Mouse (Mus musculus) limb, embryonic 15.5 days (tissue): ENCODE measurements around the gene Rhebl1. TPM values are rescaled to one million over a fixed set of nuclear protein-coding genes. Genes with fewer than 3 reads are reported as not detected.

Source experiments
- ATAC-seq: fragments of 200-750 bp; cut with Nextera tagmentation; 2 replicates; pipeline ENCODE4 v1.8.0; 2017; ENCODE audit warnings: low read depth, moderate TSS enrichment; ENCODE audit not compliant: insufficient number of reproducible peaks, low FRiP score, low TSS enrichment
- H3K27ac ChIP-seq: fragments of 300-500 bp; sonication (generic); 2 replicates; pipeline ENCODE4 v1.5.1; 2015; ENCODE audit warnings: moderate library complexity, mild to moderate bottlenecking, inconsistent platforms
- H3K27me3 ChIP-seq: fragments of 300-500 bp; sonication (generic); 2 replicates; pipeline ENCODE4 v1.6.1; 2015; ENCODE audit warnings: inconsistent platforms
- H3K36me3 ChIP-seq: fragments of 300-500 bp; sonication (generic); 2 replicates; pipeline ENCODE4 v1.6.1; 2015; ENCODE audit warnings: inconsistent platforms
- H3K4me1 ChIP-seq: fragments of 300-500 bp; sonication (generic); 2 replicates; pipeline ENCODE4 v1.6.1; 2015; ENCODE audit warnings: inconsistent platforms
- H3K4me2 ChIP-seq: fragments of 300-500 bp; sonication (generic); 2 replicates; pipeline ENCODE4 v1.6.1; 2015; ENCODE audit warnings: mild to moderate bottlenecking, inconsistent platforms
- H3K4me3 ChIP-seq: fragments of 300-500 bp; sonication (generic); 2 replicates; pipeline ENCODE4 v1.5.1; 2015; ENCODE audit warnings: mild to moderate bottlenecking, inconsistent platforms
- H3K9ac ChIP-seq: fragments of 300-500 bp; sonication (generic); 2 replicates; pipeline ENCODE4 v1.6.1; 2015; ENCODE audit warnings: inconsistent platforms
- H3K9me3 ChIP-seq: fragments of 300-500 bp; sonication (generic); 2 replicates; pipeline ENCODE4 v1.6.1; 2016; ENCODE audit warnings: inconsistent platforms
- WGBS: fragments of 180-500 bp; shearing (Covaris S2); methylation state at CpG from one replicate; pipeline ENCODE4 v1.1.7; 2015; 5-methylcytosine and 5-hydroxymethylcytosine counted together
- polyA plus RNA-seq: library from polyadenylated mRNA; unstranded; fragments of >200 nt; fragmentation: Nextera tagmentation; extraction: Ambion mirVana; gene quantifications from 2 replicates; pipeline ENCODE4 v1.2.1, GENCODE M21; 2015

Rhebl1 gene
- polyA plus RNA-seq, 1 experiment from 2014 or later: 14.2 TPM

DNA sequence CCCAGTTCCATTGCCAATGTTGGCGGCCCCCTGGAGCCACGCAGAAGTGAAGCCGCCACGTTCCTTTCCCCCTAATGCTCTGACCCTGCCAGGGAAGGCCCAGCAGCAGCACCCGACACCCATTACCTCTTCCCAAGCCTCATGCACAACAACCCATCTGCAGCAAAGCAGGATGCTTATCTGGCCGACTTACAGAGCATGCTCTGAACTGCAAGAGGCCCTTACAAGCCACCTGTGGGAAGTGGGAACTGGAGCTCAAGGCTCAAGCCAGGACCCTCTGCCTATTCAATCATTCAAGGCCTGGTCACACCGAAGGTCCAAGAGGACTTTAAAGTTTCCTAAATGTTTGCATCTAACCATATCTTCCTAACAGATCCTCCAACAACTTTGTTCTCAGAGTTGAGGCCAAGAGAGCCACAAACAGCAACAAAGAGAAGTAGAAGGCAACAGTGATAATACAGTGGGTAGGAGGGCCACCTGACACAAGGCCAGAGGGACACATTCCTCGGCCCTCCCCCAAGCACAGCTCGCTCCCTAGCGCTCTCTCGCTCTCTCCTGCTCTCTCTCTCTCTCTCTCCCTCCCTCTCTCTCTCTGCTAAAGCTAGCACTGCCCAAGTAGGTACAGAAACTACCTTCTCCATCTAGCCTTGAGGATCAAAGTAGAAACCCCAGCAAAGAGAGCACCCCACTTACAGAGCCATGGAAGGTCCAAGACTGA lies 25.8 kb downstream of the Rhebl1 start:
- no peak for ATAC-seq
- H3K27me3 ChIP-seq: no peaks in the 10 kb centered on the region
- peak overlapping the region; percentile 2; the same call in 1 of the 2 replicates for H3K9ac ChIP-seq
- no peaks in the 10 kb centered on the region for H3K9me3 ChIP-seq
- 29% methylated on average over 11 of the region's 11 CpGs for WGBS
- peaks cover 35% of the 10 kb centered on the region for H3K36me3 ChIP-seq
- peaks cover 33% of the 10 kb centered on the region for H3K4me1 ChIP-seq
- H3K27ac ChIP-seq: peak overlapping the region; percentile 63
- H3K4me3 ChIP-seq: peak overlapping the region; percentile 94
- H3K4me2 ChIP-seq: peak overlapping the region; percentile 82

DNA sequence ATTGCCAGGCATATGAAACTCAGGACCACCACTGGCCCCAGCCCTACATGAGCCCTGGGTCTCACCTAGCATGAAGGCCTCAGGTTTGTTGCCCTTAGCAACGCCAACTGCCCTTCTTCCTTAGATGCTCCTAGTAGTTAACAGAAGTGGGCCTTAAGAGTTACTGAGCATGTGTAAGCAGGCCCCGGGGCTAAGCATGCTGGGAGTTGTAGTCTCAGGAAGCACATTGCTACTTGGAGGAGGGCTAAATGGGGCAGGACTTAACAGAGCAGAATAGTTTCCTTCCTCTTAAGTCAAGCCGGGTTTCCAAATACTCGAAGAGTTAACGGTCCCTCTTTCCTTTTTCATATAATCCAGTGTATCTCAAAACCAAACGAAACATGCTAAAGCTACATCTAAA lies 27.0 kb downstream of the Rhebl1 start:
- Histone ChIP-seq H3K27ac (0 out of 2 replicates have a peak overlapping the region, but pooled peaks have one; percentile 63), H3K9ac (no peak overlapping the region), H3K4me1 (peaks cover 29% of the 10 kb centered on the region), H3K36me3 (peaks cover 47% of the 10 kb centered on the region), H3K4me2 (peak overlapping the region; percentile 82), H3K9me3 (no peaks in the 10 kb centered on the region), H3K27me3 (no peaks in the 10 kb centered on the region), H3K4me3 (peak overlapping the region; percentile 13; the same call in 1 of the 2 replicates)
- ATAC-seq: no peak
- WGBS: 44% methylated on average over 6 of the region's 6 CpGs

DNA sequence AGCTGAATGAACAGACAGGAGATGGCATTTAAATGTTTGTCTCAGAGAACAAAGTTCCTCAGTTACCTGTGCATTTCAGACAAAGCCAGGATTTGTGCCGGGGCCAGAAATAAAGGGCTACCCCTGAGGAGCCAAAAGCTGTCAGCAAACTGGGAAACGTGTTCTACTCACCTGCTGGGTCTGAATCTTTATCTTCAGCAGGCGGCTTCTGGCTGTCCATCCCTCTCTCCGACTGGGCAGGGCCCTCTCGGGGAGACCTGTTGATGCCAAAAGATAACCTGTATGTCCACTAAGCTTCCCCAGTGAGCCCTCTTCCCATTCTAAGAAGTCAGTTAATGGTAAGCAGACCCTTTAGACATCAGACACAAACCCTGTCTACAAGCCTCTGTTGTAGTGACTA lies 27.8 kb downstream of the Rhebl1 start:
- Histone ChIP-seq H3K27ac (no peak overlapping the region), H3K36me3 (peaks cover 55% of the 10 kb centered on the region), H3K4me2 (no peak overlapping the region), H3K4me3 (no peak overlapping the region), H3K4me1 (peaks cover 29% of the 10 kb centered on the region), H3K27me3 (no peaks in the 10 kb centered on the region), H3K9ac (no peak overlapping the region), H3K9me3 (no peaks in the 10 kb centered on the region)
- no peak for ATAC-seq
- 88% methylated on average over 5 of the region's 5 CpGs for WGBS

DNA sequence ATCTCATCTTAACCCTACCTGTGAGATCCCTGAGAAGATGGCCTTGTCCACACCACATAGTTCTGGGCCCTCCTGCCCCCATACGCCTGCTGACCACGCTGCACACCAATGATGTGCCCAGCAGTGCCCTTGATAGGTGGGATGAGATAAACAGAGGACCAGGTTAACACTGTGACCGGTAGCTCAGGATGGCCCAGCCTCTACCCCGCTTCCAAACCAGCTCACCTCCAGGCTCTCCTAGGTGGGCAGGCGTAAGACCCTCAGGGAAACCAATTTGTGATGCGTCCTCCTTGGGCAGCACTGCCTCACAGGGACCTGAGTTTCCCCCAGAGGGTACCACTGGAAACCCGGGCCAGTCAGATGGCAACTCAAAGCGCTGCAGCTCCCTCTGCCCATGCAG lies 28.6 kb downstream of the Rhebl1 start:
- 90% methylated on average over 8 of the region's 8 CpGs for WGBS
- ATAC-seq: no peak
- Histone ChIP-seq H3K4me1 (peaks cover 29% of the 10 kb centered on the region), H3K4me2 (no peak overlapping the region), H3K36me3 (peaks cover 63% of the 10 kb centered on the region), H3K27me3 (no peaks in the 10 kb centered on the region), H3K27ac (no peak overlapping the region), H3K4me3 (no peak overlapping the region), H3K9me3 (no peaks in the 10 kb centered on the region), H3K9ac (no peak overlapping the region)

DNA sequence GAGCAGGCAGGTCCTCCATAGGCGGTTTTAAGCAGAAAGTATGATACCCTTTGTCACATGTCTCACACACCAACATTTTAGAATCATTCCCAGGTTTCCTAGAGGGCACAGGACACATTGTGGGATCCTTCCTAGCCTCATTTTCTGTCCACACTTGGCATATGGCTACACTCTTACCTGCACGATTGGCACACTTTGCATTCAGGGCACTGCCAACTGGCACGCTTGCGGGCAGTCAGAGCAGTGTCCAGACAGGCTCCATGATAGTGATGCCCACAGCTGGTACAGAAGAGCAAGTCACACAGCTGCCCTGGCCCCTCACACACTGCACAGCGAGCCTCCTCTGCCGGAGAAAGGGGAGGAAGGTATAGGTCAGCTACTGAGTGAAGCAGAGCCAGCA lies 29.4 kb downstream of the Rhebl1 start:
- Histone ChIP-seq H3K4me1 (peaks cover 28% of the 10 kb centered on the region), H3K36me3 (peaks cover 71% of the 10 kb centered on the region), H3K9ac (no peak overlapping the region), H3K4me3 (no peak overlapping the region), H3K27ac (no peak overlapping the region), H3K9me3 (no peaks in the 10 kb centered on the region), H3K27me3 (no peaks in the 10 kb centered on the region), H3K4me2 (no peak overlapping the region)
- no peak for ATAC-seq
- 97% methylated on average over 6 of the region's 6 CpGs for WGBS

DNA sequence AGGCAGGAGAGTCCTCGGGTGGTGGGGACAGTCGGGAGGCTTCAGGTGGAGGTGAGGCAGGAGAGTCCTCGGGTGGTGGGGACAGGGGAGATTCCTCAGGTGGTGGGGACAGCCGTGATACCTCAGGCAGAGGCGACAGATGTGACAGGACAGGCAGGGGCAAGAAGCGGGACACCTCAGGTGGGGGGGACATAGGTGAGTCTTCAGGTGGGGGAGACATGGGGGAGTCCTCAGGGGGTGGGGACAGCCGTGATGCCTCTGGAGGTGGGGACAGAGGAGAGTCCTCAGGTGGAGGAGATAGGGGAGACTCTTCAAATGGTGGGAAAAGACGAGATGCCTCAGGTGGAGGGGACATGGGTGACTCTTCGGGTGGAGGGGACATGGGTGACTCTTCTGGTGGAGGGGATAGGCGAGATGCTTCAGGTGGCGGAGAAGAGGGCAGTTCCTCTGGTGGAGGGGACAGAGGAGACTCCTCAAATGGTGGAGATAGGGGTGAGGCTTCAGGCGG lies 30.8 kb downstream of the Rhebl1 start:
- Histone ChIP-seq H3K27ac (no peak overlapping the region), H3K36me3 (peaks cover 84% of the 10 kb centered on the region), H3K4me3 (no peak overlapping the region), H3K4me1 (peaks cover 14% of the 10 kb centered on the region), H3K9ac (no peak overlapping the region), H3K9me3 (no peaks in the 10 kb centered on the region), H3K4me2 (no peak overlapping the region), H3K27me3 (no peaks in the 10 kb centered on the region)
- WGBS: 91% methylated on average over 12 of the region's 12 CpGs
- ATAC-seq: no peak

DNA sequence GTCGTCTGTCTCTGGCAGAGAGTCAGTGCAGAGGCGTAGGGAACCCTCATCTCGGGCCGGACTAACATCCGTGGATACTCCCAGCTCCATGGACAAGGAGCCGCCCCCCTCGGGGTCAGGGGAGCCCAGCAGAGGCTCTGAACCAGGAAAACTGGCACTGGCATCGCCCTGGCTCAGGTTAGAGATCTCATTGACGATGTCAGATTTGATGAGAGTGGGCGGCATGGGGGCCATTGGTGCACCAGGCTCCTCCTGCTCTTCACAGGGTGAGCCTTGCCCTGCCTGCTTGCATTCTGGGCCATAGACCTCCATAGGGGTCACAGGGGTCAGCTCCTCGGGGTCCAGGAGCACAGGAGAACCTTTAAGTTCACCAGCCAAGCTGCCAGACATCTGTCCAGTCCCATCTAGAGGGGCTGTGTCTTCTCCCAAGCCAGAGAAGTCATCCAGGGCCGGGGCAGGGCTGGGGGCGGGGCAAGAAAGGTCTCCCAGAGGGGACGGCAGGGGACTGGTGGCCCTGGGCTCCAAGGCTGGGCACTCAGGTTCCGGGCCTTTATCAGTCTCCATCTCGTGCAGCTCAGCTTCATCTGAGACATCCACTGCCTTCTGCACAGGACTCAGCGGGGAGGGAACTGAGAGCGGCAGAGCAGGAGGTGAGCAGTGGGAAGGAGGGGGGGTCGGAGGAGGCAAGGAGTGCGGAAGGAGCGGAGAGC lies 32.5 kb downstream of the Rhebl1 start:
- no peak overlapping the region for H3K4me3 ChIP-seq
- H3K27ac ChIP-seq: no peak overlapping the region
- no peaks in the 10 kb centered on the region for H3K27me3 ChIP-seq
- no peaks in the 10 kb centered on the region for H3K9me3 ChIP-seq
- H3K36me3 ChIP-seq: peaks cover 97% of the 10 kb centered on the region
- ATAC-seq: no peak
- H3K4me1 ChIP-seq: no peaks in the 10 kb centered on the region
- H3K4me2 ChIP-seq: no peak overlapping the region
- 89% methylated on average over 21 of the region's 21 CpGs for WGBS
- no peak overlapping the region for H3K9ac ChIP-seq

DNA sequence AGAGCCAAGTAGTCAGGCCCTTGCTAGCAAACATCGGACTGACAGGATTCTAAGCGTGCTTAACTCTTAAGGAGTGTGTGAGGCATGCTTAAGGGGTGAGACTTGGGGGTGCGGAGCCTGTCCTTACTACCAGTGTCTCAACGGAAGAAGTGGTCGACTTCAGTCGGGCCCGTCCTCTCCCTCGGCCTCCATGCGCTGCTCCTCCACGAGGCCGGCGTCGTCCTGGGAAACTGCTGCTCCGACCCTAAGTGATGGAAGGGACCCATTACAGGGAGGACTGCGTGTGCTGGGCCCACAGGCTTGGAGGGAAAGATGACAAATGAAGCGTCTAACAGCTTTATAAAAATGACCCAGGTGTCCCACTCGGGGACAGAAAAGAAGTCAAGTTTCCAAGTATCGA lies 33.4 kb downstream of the Rhebl1 start:
- no peaks in the 10 kb centered on the region for H3K9me3 ChIP-seq
- no peaks in the 10 kb centered on the region for H3K4me1 ChIP-seq
- ATAC-seq: no peak
- peaks cover 99% of the 10 kb centered on the region for H3K36me3 ChIP-seq
- H3K4me2 ChIP-seq: no peak overlapping the region
- H3K27ac ChIP-seq: no peak overlapping the region
- WGBS: 94% methylated on average over 18 of the region's 18 CpGs
- H3K9ac ChIP-seq: no peak overlapping the region
- no peaks in the 10 kb centered on the region for H3K27me3 ChIP-seq
- no peak overlapping the region for H3K4me3 ChIP-seq

DNA sequence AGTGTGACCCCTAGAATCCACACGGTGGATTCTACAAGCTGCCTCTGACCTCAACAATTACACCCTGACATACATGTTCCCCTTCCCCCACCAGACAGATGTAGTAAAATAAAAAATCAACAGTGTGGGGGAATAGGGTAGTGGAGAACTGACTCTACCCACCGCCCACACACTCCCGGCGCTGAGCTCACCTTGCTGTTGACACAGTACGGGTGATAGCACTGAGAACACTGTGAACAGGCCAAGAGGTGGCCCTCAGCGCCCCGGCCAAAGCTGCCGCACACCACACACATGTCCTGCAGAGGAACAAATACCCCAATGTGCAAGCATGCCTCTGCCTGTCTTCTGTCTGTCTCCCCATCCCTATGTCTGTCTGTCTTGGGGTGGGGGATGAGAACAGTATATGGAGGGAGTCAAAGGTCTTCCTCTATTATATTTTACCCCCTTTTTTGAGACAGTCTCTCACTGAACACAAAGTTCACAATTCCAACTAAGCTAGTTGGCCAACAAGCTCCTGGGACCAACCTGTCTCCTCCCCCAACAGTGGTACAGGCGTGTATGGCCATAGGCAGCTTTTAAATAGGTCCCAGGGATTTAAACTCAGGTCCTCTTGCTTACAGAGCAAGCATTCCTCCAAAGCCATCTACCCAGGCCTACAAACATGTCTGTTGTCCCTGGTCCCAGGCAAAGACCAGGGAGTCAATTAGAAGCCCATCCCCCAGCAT lies 34.9 kb downstream of the Rhebl1 start:
- Histone ChIP-seq H3K9me3 (no peaks in the 10 kb centered on the region), H3K4me1 (no peaks in the 10 kb centered on the region), H3K27ac (no peak overlapping the region), H3K36me3 (peaks cover 99% of the 10 kb centered on the region), H3K4me2 (no peak overlapping the region), H3K27me3 (no peaks in the 10 kb centered on the region), H3K9ac (no peak overlapping the region), H3K4me3 (no peak overlapping the region)
- WGBS: 83% methylated on average over 9 of the region's 9 CpGs
- ATAC-seq: no peak

DNA sequence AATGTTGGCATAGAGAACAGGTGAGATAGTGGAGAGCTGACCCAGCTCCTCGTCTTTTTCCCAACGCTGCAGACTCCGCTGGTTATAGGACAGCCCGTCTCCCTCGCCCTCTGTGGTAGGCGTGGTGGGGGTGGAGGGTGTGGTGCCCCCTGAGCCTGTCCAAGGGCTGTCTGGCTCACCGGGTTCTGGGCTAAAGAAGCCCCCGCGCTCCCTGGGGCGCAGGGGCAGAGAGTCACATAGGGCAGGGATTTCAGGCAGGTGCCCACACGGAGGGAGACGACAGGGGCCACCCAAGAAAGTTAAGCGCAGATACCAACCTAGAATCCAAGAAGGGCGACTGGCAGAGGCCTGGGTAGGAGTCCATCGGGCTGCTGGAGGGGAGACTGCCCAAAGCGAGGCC lies 40.1 kb downstream of the Rhebl1 start:
- no peaks in the 10 kb centered on the region for H3K4me1 ChIP-seq
- H3K9ac ChIP-seq: no peak overlapping the region
- no peak overlapping the region for H3K4me3 ChIP-seq
- WGBS: 92% methylated on average over 16 of the region's 16 CpGs
- H3K36me3 ChIP-seq: peaks cover 99% of the 10 kb centered on the region
- ATAC-seq: no peak
- H3K9me3 ChIP-seq: no peaks in the 10 kb centered on the region
- no peak overlapping the region for H3K4me2 ChIP-seq
- H3K27me3 ChIP-seq: no peaks in the 10 kb centered on the region
- H3K27ac ChIP-seq: no peak overlapping the region

DNA sequence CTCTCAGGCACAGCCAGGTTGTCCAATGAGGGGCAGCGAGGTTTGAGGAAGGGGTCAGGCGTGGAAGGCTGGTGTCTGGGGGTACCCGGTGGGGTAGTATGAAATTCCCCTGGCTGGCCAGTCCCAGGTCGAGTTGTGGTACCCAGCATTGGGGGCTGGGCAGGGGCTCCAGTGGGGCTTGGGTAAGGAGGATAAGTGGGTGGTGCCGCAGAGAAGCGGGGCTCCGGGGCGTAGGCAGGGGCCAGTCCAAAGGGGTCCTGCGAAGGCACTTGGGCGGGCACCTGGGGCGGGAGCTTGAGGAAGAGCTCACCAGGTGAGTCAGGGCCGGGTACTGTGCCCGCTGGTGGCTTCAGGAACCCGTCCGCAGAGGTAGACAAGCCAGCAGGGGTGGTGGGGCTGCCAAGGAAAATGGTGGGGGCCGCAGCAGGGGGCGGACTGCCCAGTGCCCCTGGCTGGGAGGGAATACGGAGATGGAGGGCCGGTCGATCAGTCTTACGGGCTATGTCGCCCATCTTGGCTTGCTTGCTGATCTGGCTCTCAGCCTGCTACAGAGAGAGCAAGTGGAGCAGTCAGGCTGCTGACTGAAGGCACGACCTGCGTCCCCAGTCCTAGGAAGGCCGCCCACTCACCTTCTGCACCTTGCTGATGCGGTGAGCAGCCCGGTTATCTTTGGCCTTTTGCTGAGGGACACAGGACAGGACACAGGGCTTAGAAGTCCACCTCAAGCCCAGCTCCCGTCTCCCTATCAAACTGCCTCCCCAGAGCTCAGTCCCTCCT lies 41.0 kb downstream of the Rhebl1 start:
- H3K4me3 ChIP-seq: no peak overlapping the region
- H3K9me3 ChIP-seq: no peaks in the 10 kb centered on the region
- H3K9ac ChIP-seq: no peak overlapping the region
- H3K36me3 ChIP-seq: peaks cover 100% of the 10 kb centered on the region
- WGBS: 93% methylated on average over 28 of the region's 28 CpGs
- no peak overlapping the region for H3K4me2 ChIP-seq
- 0 out of 2 replicates have a peak, but pooled peaks have one; percentile 5 for ATAC-seq
- H3K27ac ChIP-seq: no peak overlapping the region
- H3K27me3 ChIP-seq: no peaks in the 10 kb centered on the region
- H3K4me1 ChIP-seq: no peaks in the 10 kb centered on the region
